Mouse (Mus musculus) adrenal gland, postnatal 14 days (tissue): ENCODE data around the gene Gm20388. TPM values are rescaled to one million over a fixed set of nuclear protein-coding genes. Genes with fewer than 3 reads are reported as not detected.

Source experiments
- DNase-seq: peaks from one replicate; pipeline ENCODE4 v3.0.0; 2021; ENCODE audit warnings: mixed read lengths
- total RNA-seq: library from RNA; stranded (reverse); gene quantifications from 2 replicates; pipeline ENCODE4 v1.2.3, GENCODE M21; 2021

Gene Gm20388
- total RNA-seq, 1 experiment from 2014 or later: 17.6 TPM

GRCm38 (mm10) chr8:122705901-122706561, 2795.4 kb downstream of the Gm20388 start:
- DNase-seq: no peak

GRCm38 (mm10) chr8:122707184-122707583, 2796.5 kb downstream of the Gm20388 start:
- no peak for DNase-seq

DNA sequence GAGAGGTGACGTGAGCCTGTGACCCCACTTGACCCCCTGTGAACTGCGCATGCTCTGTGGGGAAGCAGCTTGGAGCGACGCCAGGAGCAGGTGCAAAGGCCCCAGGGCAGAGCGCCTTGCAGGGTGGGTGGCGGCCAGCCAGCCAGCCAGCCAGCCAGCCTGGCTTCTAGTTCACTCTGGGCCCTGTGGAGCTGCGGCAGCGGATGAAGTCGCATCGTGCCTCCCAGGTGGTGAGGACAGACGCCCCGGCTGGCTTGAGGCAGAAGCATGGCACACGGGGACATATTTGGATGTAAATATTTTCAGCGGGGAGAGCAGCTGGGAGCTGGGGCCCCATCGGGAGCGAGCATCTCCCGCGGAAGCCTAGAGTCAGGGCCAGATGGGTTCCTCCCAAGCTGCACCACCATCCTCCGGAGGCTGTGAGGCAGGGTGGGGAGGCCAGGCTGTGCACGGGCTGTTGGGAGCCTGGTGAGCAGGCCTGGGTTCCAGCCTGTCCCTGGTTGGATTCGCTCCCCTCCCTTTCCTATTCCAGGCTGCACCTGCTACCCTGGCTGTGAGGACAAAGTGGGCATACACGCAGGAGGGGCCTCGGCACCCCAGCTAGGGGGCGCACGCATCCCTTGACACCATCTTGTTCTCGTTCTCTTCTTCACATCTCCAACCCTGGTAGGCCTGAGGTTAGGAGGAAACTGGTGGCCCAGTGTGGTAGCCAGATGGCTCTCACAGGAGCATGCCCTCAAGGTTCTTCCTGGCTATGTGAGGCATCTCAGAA, 2798.9 kb downstream of the Gm20388 start:
- no peak for DNase-seq

DNA sequence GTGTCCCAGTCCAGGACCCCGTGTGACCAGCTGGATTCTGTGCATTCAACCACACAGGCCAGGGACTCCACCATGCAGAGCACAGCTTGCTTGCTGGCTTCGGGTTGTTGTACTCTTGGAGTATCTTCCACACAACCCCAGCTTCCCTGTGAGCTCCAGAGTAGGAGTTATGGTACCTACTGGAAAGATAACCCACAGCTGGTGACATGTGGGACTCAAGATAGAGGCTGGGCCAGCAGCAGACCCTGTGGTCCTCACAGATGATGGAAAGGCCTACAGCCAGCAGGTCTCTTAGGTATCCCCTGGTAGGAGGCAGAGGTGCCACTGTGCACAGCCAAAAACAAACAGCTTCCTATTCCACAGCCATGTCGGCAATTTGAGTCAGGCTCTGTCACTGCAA, 2800.8 kb downstream of the Gm20388 start:
- DNase-seq: no peak

DNA sequence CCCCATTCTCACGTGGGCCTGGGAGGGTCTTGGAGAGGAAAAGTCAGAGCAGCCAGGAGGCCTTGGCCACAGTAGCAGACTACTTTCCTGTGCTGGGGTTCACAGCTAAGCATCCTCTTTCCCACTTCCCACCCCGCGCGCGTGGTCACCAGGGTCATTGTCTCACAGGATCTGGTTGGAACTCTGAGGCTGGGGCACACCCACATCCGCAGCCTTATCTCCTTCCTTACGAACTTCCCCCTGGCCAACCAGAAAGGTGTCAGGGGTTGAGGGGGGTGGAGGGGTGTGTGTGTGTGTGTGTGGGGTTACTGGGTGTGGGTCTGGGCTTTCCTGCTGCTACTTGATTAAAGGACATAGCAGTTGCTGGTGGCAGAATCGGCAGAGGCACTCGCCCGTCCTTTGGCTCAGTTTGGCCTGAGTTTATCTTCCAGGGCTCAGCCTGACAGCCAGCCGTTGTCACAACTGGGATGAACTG, 2801.3 kb downstream of the Gm20388 start:
- DNase-seq: peak; percentile 57

GRCm38 (mm10) chr8:122712411-122713156, 2801.9 kb downstream of the Gm20388 start:
- DNase-seq: no peak

GRCm38 (mm10) chr8:122713157-122713518, 2802.5 kb downstream of the Gm20388 start:
- DNase-seq: no peak

DNA sequence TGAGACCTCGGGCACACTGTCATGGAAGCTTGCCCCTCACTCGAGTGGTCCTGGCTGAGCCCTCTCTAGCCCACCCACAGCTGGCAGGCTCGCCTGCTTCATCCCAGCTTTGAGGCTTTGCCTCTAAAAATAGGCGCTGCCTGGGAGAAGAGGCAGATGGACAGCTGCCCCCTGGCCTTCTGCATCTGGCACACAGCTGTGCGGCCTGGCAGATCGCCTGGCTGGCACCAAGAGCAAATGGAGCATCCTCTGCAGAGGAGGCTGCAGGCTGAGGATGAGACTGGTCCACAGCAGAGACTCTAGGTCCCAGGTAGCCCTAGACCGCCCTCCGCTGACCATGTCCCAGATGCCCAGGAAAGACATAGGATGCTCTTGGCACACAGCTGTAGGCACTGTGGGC, 2805.9 kb downstream of the Gm20388 start:
- peak; percentile 25 for DNase-seq

DNA sequence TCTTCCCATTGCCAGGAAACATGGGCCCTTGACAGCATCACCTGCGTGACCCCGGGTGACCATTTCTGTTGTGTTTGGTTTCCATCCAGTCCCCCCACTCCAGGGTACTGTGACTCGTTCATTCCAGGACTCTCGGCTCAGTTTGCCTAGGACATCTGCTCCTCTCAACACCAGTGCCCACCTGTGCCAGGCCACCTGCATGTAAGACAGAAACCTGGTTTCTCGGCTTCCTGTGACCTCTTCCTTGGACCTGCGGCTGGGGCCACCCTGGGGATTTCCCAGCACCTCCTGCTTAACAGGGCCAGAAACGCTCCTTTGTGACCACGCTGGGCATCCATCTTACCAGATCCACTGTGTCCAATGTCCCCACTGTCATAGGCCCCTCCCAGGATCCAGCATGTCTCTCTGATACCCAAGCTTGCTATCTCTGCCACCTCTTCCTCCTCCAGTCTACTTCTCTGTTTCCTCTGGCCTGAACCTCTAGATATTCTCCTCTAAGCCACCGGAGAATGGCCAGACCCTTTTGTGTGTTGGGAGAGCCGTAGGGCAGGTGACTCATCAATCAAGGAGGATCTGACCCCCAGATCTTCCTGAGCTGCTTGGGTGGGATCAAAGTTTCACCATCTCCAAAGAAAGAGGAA, 2807.3 kb downstream of the Gm20388 start:
- no peak for DNase-seq

- DNase-seq: no peak
Observed at GRCm38 (mm10) chr8:122718711-122719499, 2808.3 kb downstream of the Gm20388 start.

DNA sequence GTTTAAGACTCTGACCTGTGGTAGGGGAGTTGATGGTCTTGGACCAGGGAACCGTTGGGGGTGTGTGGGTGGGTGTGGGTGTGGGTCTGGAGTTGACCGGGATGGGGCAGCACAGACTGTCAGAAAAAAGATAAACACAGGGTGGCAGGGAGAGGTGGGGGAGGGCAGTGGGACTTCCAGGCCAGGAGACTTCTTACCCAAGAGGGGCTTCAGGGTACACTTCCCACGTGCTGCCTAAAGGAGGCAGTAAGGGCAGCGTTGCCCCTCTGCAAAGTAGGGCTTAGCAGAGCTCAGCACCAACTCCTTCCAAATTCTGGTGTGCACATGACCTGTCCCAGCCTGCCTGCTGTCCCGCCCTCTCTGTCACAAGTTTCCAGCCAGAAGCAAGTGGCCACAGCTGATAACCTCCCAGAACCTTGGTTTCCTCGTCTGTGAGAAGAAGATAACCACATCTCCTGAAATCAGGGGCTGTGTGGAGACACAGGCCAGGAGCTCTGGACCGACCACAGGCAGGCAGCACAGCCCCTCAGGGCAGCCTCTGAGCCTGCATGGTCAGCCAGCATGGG, 2808.9 kb downstream of the Gm20388 start:
- DNase-seq: peak; percentile 19

DNA sequence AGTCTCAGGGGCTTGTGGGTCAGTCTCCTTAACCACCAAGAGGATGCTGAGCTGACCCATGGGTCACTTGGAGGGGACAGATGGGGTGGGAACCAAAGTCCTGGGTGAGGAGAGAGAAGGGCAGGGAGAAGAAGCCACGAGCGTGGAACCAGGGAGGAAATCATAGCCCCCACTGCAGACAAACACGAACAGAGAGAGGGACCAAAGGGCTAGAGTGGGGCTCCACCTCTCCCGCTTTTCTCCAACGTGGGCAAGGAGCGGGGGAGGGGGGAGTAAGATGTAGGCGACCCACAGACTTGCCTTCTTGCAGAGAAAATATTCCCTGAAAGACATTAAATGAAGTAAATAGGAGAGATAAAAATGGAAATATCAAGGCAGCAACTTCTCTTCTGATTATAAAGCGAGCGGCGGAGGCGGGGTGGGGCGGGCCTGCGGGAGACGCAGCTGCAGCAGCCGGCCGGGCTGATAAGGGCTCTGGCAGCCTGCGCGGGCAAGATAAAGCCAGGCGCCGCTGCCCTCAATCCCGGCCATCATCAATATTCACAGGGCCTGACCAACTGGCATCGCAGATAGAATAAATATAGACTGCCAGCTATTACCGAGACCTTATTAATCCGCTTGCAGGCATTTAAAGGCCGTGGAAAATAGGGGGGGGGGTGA, 2809.6 kb downstream of the Gm20388 start:
- peak; percentile 49 for DNase-seq

GRCm38 (mm10) chr8:122720811-122721640, 2810.4 kb downstream of the Gm20388 start:
- peak; percentile 23 for DNase-seq

- DNase-seq: no peak
Observed at GRCm38 (mm10) chr8:122725187-122725586, 2814.5 kb downstream of the Gm20388 start.

- no peak for DNase-seq
Observed at GRCm38 (mm10) chr8:122726789-122727188, 2816.1 kb downstream of the Gm20388 start.

- no peak for DNase-seq
Observed at GRCm38 (mm10) chr8:122727412-122727811, 2816.8 kb downstream of the Gm20388 start.

DNA sequence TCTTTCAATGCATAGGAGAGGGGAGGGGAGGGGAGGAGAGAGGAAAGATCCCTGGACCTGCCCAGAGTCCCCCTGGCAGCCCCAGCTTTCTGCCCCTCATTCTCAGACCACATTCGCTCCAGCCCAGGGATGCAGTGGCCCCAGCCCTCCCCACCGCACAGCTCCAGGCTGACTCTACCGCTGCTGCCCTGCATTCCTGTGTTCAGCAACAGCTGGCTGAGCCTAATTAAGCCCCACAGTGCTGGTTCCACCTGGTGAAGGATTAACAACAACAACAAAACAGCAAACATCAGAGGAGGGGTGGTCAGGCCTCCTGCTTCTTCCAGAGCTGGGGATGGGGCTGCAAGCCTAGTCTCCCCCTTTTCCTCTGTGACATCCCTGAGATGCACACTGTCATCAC, 2818.0 kb downstream of the Gm20388 start:
- DNase-seq: no peak

GRCm38 (mm10) chr8:122735110-122735509, 2824.5 kb downstream of the Gm20388 start:
- DNase-seq: no peak

DNA sequence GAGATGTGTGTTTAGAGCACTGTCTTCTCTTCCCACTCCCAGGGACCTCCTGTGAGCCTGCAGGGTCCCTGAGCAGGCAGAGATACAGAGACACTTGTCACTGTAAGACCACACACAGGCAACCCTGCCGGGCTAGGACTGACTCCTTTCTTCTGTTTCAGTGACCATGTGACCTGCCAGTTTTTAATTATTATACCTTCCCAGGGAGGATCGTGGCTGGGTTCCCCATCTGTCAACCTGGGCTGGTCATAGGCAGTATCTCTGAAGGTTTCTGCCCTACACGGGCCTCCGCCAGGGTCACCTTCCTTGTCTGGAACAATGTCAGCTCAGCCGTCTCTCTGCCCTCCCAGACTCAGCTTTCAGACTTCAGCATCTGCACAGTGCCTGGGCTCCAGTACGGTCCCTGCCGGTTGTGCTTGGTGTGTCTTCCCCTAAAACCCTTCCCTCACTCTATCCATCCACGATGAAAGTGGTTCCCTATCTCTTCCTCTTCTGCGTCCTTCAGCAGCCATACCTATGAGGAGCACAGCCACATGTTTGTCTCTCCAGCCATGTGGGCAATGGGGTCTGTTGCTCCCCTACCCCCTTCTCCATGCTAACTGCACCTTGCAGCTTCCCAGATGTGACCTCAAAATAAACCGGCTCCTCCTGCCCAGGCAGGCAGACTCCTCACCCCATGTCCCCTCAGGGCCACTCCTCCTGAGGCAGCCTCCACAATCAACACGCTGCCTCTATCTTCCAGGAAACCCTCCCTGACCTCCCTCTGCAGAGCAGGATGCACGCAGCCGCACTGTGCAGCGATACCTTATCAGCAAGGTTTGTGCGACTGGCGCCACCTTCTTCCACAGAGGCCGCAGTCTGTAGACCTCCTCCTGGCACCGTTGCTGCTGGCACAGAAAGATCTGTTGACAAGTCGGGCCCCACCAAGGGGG, 2825.2 kb downstream of the Gm20388 start:
- no peak for DNase-seq
